Mouse (Mus musculus): ENCODE measurements around the gene Gucy1b2. TPM values are rescaled to one million over a fixed set of nuclear protein-coding genes. Genes with fewer than 3 reads are reported as not detected.

Gene Gucy1b2
- total RNA-seq, 2 experiments from 2014 or later = 0.37 TPM; not detected in 1

DNA sequence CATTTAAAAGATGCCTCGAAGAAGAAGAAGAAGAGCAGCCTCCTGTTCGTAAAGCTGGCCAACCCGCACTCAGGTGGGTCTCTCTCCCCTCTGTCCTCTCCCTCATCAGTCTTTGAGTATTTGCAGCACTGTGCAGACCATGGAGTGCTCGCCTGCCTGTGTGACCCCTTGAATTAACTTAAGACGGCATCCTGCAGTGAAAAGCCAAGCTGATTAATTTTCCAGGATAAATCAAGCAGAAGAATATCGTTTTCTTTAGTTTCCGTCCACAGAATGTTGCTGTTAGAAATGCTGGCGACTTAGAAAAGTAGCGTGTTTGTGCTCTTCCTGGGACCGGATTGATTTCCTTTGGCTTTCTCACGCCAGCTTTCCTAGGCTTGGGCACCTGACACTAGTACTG lies 109.5 kb downstream of the Gucy1b2 start:
- no peak for TF ChIP-seq CTCF (conservative IDR thresholded peaks at IDR 0.05)
- no peak for DNase-seq (ENCODE audit: low spot score in 2 of 2)
- no peak overlapping the region for H3K27ac ChIP-seq
- no peak overlapping the region for H3K4me3 ChIP-seq

Other genes starting within 250 kb of the Gucy1b2 start
- gene Rnaseh2b, start 163.7 kb downstream of the Gucy1b2 start, total RNA-seq (2021) = 10 to 100 TPM in 1 of 2 experiments, 1 to 10 TPM in 1; 8.5 to 10.7 TPM
- gene Dleu7, start 163.2 kb downstream of the Gucy1b2 start, total RNA-seq (2021) = 1 to 10 TPM; 4.4 to 5.4 TPM
- 10 to 100 TPM; 11.5 to 13.1 TPM for gene Fam124a, start 99.4 kb upstream of the Gucy1b2 start, total RNA-seq (2021)
- not detected for gene Gm4131, start 110.6 kb upstream of the Gucy1b2 start, total RNA-seq (2021)
- gene Serpine3, start 207.4 kb upstream of the Gucy1b2 start, total RNA-seq (2021) = not detected

Data from layer of hippocampus, adult 2 months (tissue).